Mouse (Mus musculus) retina, postnatal 1 day (tissue): ENCODE results near the gene Galnt7.

Experiments
- DNase-seq: peaks from one replicate; pipeline ENCODE4 v3.0.0-alpha.2; 2012

Galnt7 gene

GRCm38 (mm10) chr8:57584416-57585127 lies 68.3 kb downstream of the Galnt7 start:
- peak; percentile 34 for DNase-seq

GRCm38 (mm10) chr8:57579845-57580244 lies 73.0 kb downstream of the Galnt7 start:
- DNase-seq: peak; percentile 46

- no peak for DNase-seq
Observed at GRCm38 (mm10) chr8:57577301-57577700, 75.5 kb downstream of the Galnt7 start.

GRCm38 (mm10) chr8:57576238-57576637 lies 76.6 kb downstream of the Galnt7 start:
- peak; percentile 70 for DNase-seq

- DNase-seq: no peak
Observed at GRCm38 (mm10) chr8:57575336-57575735, 77.5 kb downstream of the Galnt7 start.

GRCm38 (mm10) chr8:57574398-57574797 lies 78.4 kb downstream of the Galnt7 start:
- peak; percentile 83 for DNase-seq

- DNase-seq: no peak
Observed at GRCm38 (mm10) chr8:57573844-57574243, 79.0 kb downstream of the Galnt7 start.

GRCm38 (mm10) chr8:57569886-57570285 lies 82.9 kb downstream of the Galnt7 start:
- DNase-seq: peak; percentile 26

GRCm38 (mm10) chr8:57569400-57569795 lies 83.4 kb downstream of the Galnt7 start:
- DNase-seq: peak; percentile 36

- no peak for DNase-seq
Observed at GRCm38 (mm10) chr8:57568633-57569399, 84.0 kb downstream of the Galnt7 start.

- DNase-seq: no peak
Observed at GRCm38 (mm10) chr8:57567998-57568397, 84.8 kb downstream of the Galnt7 start.

- DNase-seq: no peak
Observed at GRCm38 (mm10) chr8:57565039-57565438, 87.8 kb downstream of the Galnt7 start.

GRCm38 (mm10) chr8:57563726-57564125 lies 89.1 kb downstream of the Galnt7 start:
- DNase-seq: no peak

- DNase-seq: no peak
Observed at GRCm38 (mm10) chr8:57562741-57563140, 90.1 kb downstream of the Galnt7 start.

GRCm38 (mm10) chr8:57560926-57561325 lies 91.9 kb downstream of the Galnt7 start:
- DNase-seq: no peak

GRCm38 (mm10) chr8:57552102-57553032 lies 100.5 kb downstream of the Galnt7 start:
- no peak for DNase-seq

- no peak for DNase-seq
Observed at GRCm38 (mm10) chr8:57547581-57547980, 105.3 kb downstream of the Galnt7 start.

- DNase-seq: no peak
Observed at GRCm38 (mm10) chr8:57546834-57547233, 106.0 kb downstream of the Galnt7 start.

- no peak for DNase-seq
Observed at GRCm38 (mm10) chr8:57546401-57546800, 106.4 kb downstream of the Galnt7 start.

GRCm38 (mm10) chr8:57541405-57541804 lies 111.4 kb downstream of the Galnt7 start:
- no peak for DNase-seq

- DNase-seq: no peak
Observed at GRCm38 (mm10) chr8:57540951-57541350, 111.9 kb downstream of the Galnt7 start.

- DNase-seq: peak; percentile 74
Observed at GRCm38 (mm10) chr8:57540110-57540838, 112.6 kb downstream of the Galnt7 start.
